Mouse (Mus musculus): ENCODE results near the gene Ppp1r8. TPM values are rescaled to one million over a fixed set of nuclear protein-coding genes. Genes with fewer than 3 reads are reported as not detected.
A peak's percentile ranks its signal among the peaks of the same experiment; 100 is the strongest.
"Not testable (repeated sequence)": the region's sequence is repeated elsewhere in the genome, so short reads cannot be mapped to it uniquely, and the experiment has no call there.

Gene Ppp1r8
- total RNA-seq, 2 experiments from 2014 or later, result 41.8 to 43.1 TPM

DNA sequence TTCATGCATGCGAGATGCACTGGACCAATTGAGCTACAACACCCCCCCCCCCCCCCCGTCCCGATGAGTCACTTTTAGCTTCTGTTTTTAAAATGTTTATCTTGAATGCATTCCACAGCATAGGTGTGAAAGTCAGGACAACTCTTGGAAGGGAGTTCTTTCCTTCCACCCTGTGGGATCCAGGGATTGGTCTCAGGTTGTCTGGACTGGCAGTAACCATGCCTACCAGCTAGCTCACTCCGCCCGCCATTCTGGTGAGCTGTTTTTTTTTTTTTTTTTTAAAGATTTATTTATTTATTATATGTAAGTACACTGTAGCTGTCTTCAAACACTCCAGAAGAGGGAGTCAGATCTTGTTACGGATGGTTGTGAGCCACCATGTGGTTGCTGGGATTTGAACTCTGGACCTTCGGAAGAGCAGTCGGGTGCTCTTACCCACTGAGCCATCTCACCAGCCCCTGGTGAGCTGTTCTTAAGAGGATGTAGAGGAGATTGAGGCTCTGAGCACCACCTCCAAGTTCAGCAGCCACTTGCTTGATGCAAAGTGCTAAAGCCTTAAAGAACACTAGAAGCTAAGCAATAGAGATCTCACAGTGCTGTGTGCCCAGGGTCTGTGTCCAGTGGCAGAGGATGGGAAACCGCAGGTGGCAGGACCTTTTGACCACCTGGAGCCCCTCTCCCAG lies 49.5 kb downstream of the Ppp1r8 start:
- DNase-seq (ENCODE audit: low spot score in 2 of 2); intact Hi-C loops (cut with DNase I): not testable (repeated sequence)

DNA sequence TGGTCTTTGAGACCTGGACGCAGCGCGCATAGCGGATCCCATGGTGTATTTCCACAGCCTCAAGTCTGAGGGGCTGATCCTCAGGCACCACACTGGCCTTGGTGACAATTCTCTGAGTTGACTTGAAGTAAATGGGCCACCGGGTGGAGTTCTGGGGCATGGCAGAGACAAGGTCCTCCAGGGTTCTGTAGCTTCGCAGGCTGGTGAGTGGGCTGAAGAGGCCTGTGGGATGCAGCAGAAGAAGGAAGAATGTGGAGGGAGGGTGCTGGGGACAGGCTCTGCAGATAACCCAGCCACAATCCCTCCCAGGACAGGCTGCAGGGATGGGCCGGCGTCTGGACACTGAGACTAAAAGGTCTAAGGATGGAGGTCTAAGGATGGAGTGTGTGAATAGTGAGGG lies 53.2 kb downstream of the Ppp1r8 start:
- no peak for DNase-seq (ENCODE audit: low spot score in 2 of 2)
- intact Hi-C loops (cut with DNase I), result no loop called here

DNA sequence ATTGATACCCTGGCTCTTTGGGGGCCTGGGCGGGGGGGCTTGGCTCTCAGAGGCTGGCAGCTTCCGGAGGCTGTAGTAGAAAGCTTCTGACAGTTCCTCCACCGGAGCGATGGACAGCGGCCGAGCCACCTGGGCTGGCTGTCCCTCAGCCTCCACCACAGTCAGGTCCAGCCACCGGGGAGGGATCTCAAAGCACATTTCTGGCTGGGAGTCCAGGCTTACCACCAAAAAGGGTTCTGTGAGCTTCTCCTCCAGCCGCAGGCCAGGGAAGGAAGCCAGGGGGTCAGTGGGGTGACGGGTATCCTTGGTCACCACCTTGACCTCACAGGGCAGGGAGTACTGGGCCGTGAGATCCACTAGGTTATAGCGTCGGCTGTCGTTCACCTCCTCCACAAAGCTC lies 57.7 kb downstream of the Ppp1r8 start:
- intact Hi-C loops (cut with DNase I), result no loop called here
- DNase-seq (ENCODE audit: low spot score in 2 of 2), result no peak

DNA sequence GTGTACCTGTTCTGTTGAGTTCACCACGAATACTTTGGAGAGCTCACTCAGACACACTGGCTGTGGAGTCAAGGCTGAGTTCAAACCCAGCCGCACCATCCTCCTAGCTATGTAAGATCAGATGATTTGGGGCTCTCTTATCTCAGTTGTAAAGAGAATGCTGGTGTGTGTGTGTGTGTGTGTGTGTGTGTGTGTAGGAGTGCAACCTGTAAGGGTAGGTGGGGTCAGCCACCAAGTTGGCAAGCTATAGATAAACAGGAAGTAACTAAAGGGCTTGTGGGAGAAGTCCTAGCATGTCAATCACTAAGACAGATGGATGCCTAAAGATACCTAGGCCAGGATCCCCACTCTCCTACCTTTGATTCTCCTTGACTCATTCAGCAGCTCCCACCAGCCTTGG lies 59.2 kb downstream of the Ppp1r8 start:
- DNase-seq (ENCODE audit: low spot score in 2 of 2), result no peak
- intact Hi-C loops (cut with DNase I), result no loop called here

DNA sequence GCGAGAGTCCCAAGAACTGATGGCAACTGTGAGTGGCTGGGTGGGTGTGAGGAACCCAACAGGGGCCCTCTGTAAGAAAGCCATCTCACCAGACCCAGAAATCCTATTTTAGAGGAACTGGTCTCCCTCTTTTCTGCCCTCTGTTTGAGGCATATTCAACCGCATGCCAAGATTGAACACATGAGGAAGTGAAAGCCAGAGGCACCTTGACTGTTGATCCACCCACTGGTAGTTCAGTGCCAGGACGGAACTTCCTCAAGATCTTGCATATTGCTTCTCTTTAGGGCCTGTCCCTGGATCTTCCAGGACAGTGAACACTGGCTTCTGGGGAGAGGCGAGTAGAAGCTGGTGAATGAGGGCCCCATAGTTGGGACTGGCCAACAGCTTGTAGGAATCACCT lies 62.7 kb downstream of the Ppp1r8 start:
- intact Hi-C loops (cut with DNase I), result no loop called here
- DNase-seq (ENCODE audit: low spot score in 2 of 2), result peak in 1 of 2 experiments; percentile 41

DNA sequence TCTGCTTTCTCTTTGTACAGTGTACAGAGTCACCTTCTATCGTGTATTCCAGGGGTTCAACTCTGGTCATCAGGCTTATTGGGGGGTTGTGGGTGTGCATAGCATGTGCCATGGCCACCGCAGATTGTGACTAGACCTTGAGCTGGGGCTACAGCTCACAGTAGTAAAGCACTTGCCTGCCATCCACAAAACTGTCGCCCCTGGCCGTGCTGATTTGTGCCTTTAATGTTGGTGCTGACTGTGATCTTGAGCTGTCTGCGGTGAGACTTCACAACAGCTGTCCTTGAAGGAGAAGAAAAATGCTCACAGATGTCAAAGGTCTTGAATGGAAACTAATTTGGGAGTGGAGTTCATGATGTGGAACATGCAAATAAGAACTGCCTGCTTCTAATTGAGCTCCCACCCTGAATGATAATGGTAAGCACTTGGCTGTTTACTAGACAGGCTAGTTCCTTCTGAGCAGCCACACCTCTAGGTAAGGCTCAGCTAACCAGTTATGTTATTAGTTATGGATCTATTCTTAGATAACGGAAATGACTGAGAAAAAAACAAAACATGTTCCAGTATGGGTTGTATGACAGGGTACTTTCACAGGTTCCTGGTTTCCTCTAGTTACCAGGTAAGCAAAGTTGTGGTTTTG lies 64.3 kb downstream of the Ppp1r8 start:
- DNase-seq (ENCODE audit: low spot score in 2 of 2), result no peak
- intact Hi-C loops (cut with DNase I), result loop anchor here (5.0 kb wide), 1 partner anchor 149 kb away; no protein-coding TSS in a partner anchor

Other genes starting within 250 kb of the Ppp1r8 start
- 10 to 100 TPM; 26.6 to 29.4 TPM for gene Eya3, start 204.2 kb downstream of the Ppp1r8 start, total RNA-seq (2021)
- gene Xkr8, start 110.6 kb downstream of the Ppp1r8 start, total RNA-seq (2021), result 1 to 10 TPM; 1.9 to 3.8 TPM
- 1 to 10 TPM; 2.2 to 2.9 TPM for gene Smpdl3b, start 85.9 kb downstream of the Ppp1r8 start, total RNA-seq (2021)
- 10 to 100 TPM; 12.1 to 13.3 TPM for gene Rpa2, start 74.8 kb downstream of the Ppp1r8 start, total RNA-seq (2021)
- under 1 TPM; 0.90 to 0.97 TPM for gene Themis2, start 46.8 kb downstream of the Ppp1r8 start, total RNA-seq (2021)
- 100 to 1,000 TPM in 1 of 2 experiments, 10 to 100 TPM in 1; 96.2 to 104 TPM for gene Stx12, start 41.3 kb upstream of the Ppp1r8 start, total RNA-seq (2021)
- 10 to 100 TPM; 34.7 to 38.6 TPM for gene Fam76a, start 79.4 kb upstream of the Ppp1r8 start, total RNA-seq (2021)
- not detected for gene Fgr, start 130.9 kb upstream of the Ppp1r8 start, total RNA-seq (2021)
- 10 to 100 TPM; 78.4 to 81.6 TPM for gene Ahdc1, start 168.1 kb upstream of the Ppp1r8 start, total RNA-seq (2021)